Mouse (Mus musculus): Measurements from ENCODE around the gene Prss27.

Gene Prss27

GRCm38 (mm10) chr17:24037844-24038243 lies at the start of gene Prss27:
Prss27 (plus strand) TSS chr17:24038144.
- no peak for DNase-seq (ENCODE audit: extremely low spot score, low read depth, low spot score)

- no peak for DNase-seq (ENCODE audit: extremely low spot score, low read depth, low spot score)
Measured at GRCm38 (mm10) chr17:23989802-23990201, 48.1 kb upstream of the Prss27 start.

- no peak for DNase-seq (ENCODE audit: extremely low spot score, low read depth, low spot score)
Measured at GRCm38 (mm10) chr17:23992789-23993553, 45.0 kb upstream of the Prss27 start.

- DNase-seq (ENCODE audit: extremely low spot score, low read depth, low spot score): peak; percentile 31
Measured at GRCm38 (mm10) chr17:23993559-23994428, 44.1 kb upstream of the Prss27 start.

GRCm38 (mm10) chr17:23994667-23995066 lies 43.3 kb upstream of the Prss27 start:
- DNase-seq (ENCODE audit: extremely low spot score, low read depth, low spot score): no peak

GRCm38 (mm10) chr17:23995421-23995820 lies 42.5 kb upstream of the Prss27 start:
- DNase-seq (ENCODE audit: extremely low spot score, low read depth, low spot score): no peak

- no peak for DNase-seq (ENCODE audit: extremely low spot score, low read depth, low spot score)
Measured at GRCm38 (mm10) chr17:23997901-23998300, 40.0 kb upstream of the Prss27 start, which contains the start of gene Prss22. Prss22 (minus strand) TSS chr17:23998100.

GRCm38 (mm10) chr17:23998383-23998782 lies 39.6 kb upstream of the Prss27 start:
- no peak for DNase-seq (ENCODE audit: extremely low spot score, low read depth, low spot score)

GRCm38 (mm10) chr17:24000404-24000803 lies 37.5 kb upstream of the Prss27 start:
- no peak for DNase-seq (ENCODE audit: extremely low spot score, low read depth, low spot score)

GRCm38 (mm10) chr17:24004071-24004665 lies 33.8 kb upstream of the Prss27 start:
- DNase-seq (ENCODE audit: extremely low spot score, low read depth, low spot score): no peak

- no peak for DNase-seq (ENCODE audit: extremely low spot score, low read depth, low spot score)
Measured at GRCm38 (mm10) chr17:24005049-24005448, 32.9 kb upstream of the Prss27 start.

- DNase-seq (ENCODE audit: extremely low spot score, low read depth, low spot score): no peak
Measured at GRCm38 (mm10) chr17:24006930-24007329, 31.0 kb upstream of the Prss27 start.

GRCm38 (mm10) chr17:24007391-24007790 lies 30.6 kb upstream of the Prss27 start:
- no peak for DNase-seq (ENCODE audit: extremely low spot score, low read depth, low spot score)

GRCm38 (mm10) chr17:24008105-24008504 lies 29.8 kb upstream of the Prss27 start:
- DNase-seq (ENCODE audit: extremely low spot score, low read depth, low spot score): no peak

GRCm38 (mm10) chr17:24009617-24010016 lies 28.3 kb upstream of the Prss27 start:
- DNase-seq (ENCODE audit: extremely low spot score, low read depth, low spot score): no peak

GRCm38 (mm10) chr17:24012921-24013320 lies 25.0 kb upstream of the Prss27 start:
- no peak for DNase-seq (ENCODE audit: extremely low spot score, low read depth, low spot score)

- DNase-seq (ENCODE audit: extremely low spot score, low read depth, low spot score): no peak
Measured at GRCm38 (mm10) chr17:24014433-24014965, 23.4 kb upstream of the Prss27 start.

- no peak for DNase-seq (ENCODE audit: extremely low spot score, low read depth, low spot score)
Measured at GRCm38 (mm10) chr17:24015727-24016126, 22.2 kb upstream of the Prss27 start.

- DNase-seq (ENCODE audit: extremely low spot score, low read depth, low spot score): no peak
Measured at GRCm38 (mm10) chr17:24020696-24021095, 17.2 kb upstream of the Prss27 start.

- no peak for DNase-seq (ENCODE audit: extremely low spot score, low read depth, low spot score)
Measured at GRCm38 (mm10) chr17:24021375-24022199, 16.4 kb upstream of the Prss27 start.

Measured in hindlimb bud, embryonic 11.5 days (tissue).